Mouse (Mus musculus) leukemia stem cell, adult 10-12 weeks (primary cell): Measurements from ENCODE around the gene Tpp2. TPM values are rescaled to one million over a fixed set of nuclear protein-coding genes. Genes with fewer than 3 reads are reported as not detected.

Experiments used
- polyA plus RNA-seq: library from polyadenylated mRNA; stranded (reverse); fragments of >175 nt; gene quantifications from 2 replicates; pipeline ENCODE4 v1.2.3, GENCODE M21; 2012; ENCODE audit warnings: low replicate concordance

Tpp2 gene
- polyA plus RNA-seq, result 3.5 and 14.1 TPM in 2 replicates

GRCm38 (mm10) chr1:43933488-43934415 lies at the start of gene Tpp2:
TSS of gene Tpp2 (plus strand) at chr1:43933647.

GRCm38 (mm10) chr1:44019934-44020333 lies 86.5 kb downstream of the Tpp2 start, which contains the start of gene Mettl21c:
TSS of gene Mettl21c (minus strand) at chr1:44020034.

Other genes starting within 250 kb of the Tpp2 start
- not detected in 2 replicates for gene 1500015O10Rik, start 203.0 kb upstream of the Tpp2 start, polyA plus RNA-seq
- gene Uxs1, start 105.8 kb upstream of the Tpp2 start, polyA plus RNA-seq, result 6.0 and 9.3 TPM in 2 replicates
- gene Mettl21c, start 86.4 kb downstream of the Tpp2 start, polyA plus RNA-seq, result 0.07 TPM in 1 of 2 replicates, not detected in the other
- 0.03 and 0.18 TPM in 2 replicates for gene Gm8251, start 128.3 kb downstream of the Tpp2 start, polyA plus RNA-seq
- gene Tex30, start 168.8 kb downstream of the Tpp2 start, polyA plus RNA-seq, result 6.8 and 7.7 TPM in 2 replicates
- gene Kdelc1, start 185.2 kb downstream of the Tpp2 start, polyA plus RNA-seq, result 1.5 and 8.2 TPM in 2 replicates
- gene Bivm, start 185.3 kb downstream of the Tpp2 start, polyA plus RNA-seq, result 0.53 and 4.7 TPM in 2 replicates
- 4.0 TPM in 2 replicates for gene Ercc5, start 214.1 kb downstream of the Tpp2 start, polyA plus RNA-seq